ENCODE assay signal across 1 mouse cellular context in the genomic region with DNA sequence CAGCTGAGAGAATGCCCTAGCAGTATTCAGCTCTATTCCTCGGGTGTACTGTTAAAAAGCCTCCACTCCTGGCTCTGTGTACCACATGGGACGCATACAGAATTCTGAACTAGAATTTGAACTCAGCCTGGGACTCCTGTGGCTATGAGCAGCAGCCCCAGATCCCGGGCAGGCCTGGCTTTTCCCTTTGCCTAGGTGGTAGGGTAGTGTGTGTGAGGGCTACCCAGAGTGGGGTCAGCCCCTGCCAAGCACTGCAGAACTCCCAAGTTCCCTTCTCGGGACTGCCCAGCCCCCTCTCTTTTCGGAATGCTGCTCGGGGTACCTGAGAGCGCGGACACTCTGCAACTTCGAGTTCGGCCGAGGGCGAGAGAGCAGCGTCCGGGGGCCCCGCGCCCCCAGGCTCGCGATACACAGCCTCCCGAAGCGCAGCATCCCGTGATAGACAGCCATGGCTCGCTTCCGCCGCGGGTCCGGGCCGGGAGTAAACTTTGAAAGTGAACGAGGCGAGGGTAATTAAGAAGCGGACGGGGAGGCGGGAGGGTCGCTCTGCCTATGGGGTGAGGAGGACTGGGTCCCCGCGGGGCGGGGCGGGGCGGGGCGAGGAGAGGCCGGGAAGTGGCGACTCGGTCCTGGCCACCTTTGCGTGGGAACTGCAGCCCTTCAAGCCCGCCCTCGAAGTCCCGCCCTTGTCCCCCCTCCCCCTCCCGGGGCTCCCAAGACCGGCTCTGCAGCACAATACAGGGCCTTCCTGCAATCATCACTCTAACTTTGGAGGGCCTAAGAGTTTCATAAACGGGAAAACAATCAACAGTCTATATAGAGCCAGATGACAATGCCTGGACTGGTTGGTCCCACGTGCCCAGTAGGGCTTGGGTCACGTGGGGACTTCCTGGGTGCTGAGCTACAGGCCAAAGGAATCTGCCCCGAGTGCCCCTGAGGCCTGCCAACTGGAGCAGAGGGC.
TF ChIP-seq lines count a peak whose summit lies in the region.

Acsf2 (minus strand) TSS at position 551 of the 961 bp plus-strand sequence.

TF ChIP-seq in CH12.LX, 34 proteins besides CTCF, POLR2A, EP300 and RAD21 (continued from another document):
- no peak; the same call in 1 of the 2 replicates for TF ChIP-seq MEF2A (IDR thresholded peaks at IDR 0.05; ENCODE audit: borderline replicate concordance, low read depth, low read length)
- peak; percentile 86 for TF ChIP-seq USF2 (conservative IDR thresholded peaks at IDR 0.05; ENCODE audit: low read depth, low read length)
- peak; percentile 86 for TF ChIP-seq CHD2 (IDR thresholded peaks at IDR 0.05; ENCODE audit: low read length)
- TF ChIP-seq RCOR1 (conservative IDR thresholded peaks at IDR 0.05; ENCODE audit: low read depth, low read length), result peak; percentile 81
- no peak for TF ChIP-seq MAFK (IDR thresholded peaks at IDR 0.05; ENCODE audit: insufficient replicate concordance, low read length)
- no peak for TF ChIP-seq ZKSCAN1 (IDR thresholded peaks at IDR 0.05; ENCODE audit: borderline replicate concordance, low read depth, low read length)
- no peak for TF ChIP-seq KAT2A (IDR thresholded peaks at IDR 0.05; ENCODE audit: insufficient replicate concordance, low read length)
- peak; percentile 95 for TF ChIP-seq BHLHE40 (IDR thresholded peaks at IDR 0.05; ENCODE audit: low read depth, low read length)
- 0 out of 2 replicates have a peak, but pooled peaks have one; percentile 27 for TF ChIP-seq TBP (conservative IDR thresholded peaks at IDR 0.05; ENCODE audit: low read depth, low read length)
- peak; percentile 95 for TF ChIP-seq MAX (IDR thresholded peaks at IDR 0.05; ENCODE audit: low read length)
- TF ChIP-seq USF1 (IDR thresholded peaks at IDR 0.05; ENCODE audit: low read depth, low read length), result peak; percentile 88
- no peak; the same call in none of the 2 replicates for TF ChIP-seq ZMIZ1 (IDR thresholded peaks at IDR 0.05; ENCODE audit: low read depth, low read length)
- peak; percentile 73; the same call in 1 of the 2 replicates for TF ChIP-seq E2F4 (IDR thresholded peaks at IDR 0.05; ENCODE audit: insufficient replicate concordance, low read depth, low read length)
- no peak for TF ChIP-seq POLR2AphosphoS2 (IDR thresholded peaks at IDR 0.05; ENCODE audit: low read depth, low read length)
- TF ChIP-seq TCF12 (IDR thresholded peaks at IDR 0.05; ENCODE audit: low read depth, low read length), result peak; percentile 60; the same call in 1 of the 2 replicates
- TF ChIP-seq MXI1 (IDR thresholded peaks at IDR 0.05; ENCODE audit: low read depth, low read length), result peak; percentile 78
- TF ChIP-seq CHD1 (IDR thresholded peaks at IDR 0.05; ENCODE audit: low read depth, low read length), result no peak
- peak; percentile 48; the same call in 1 of the 2 replicates for TF ChIP-seq ETS1 (conservative IDR thresholded peaks at IDR 0.05; ENCODE audit: low read depth, low read length)
- no peak for TF ChIP-seq ZC3H11A (IDR thresholded peaks at IDR 0.05; ENCODE audit: low read depth, low read length)
- TF ChIP-seq IRF4 (IDR thresholded peaks at IDR 0.05; ENCODE audit: low read depth, low read length), result peak; percentile 39; the same call in 1 of the 2 replicates
- no peak for TF ChIP-seq ZNF384 (IDR thresholded peaks at IDR 0.05; ENCODE audit: low read depth, low read length)
- TF ChIP-seq JUN (IDR thresholded peaks at IDR 0.05; ENCODE audit: insufficient read depth, low read depth, low read length), result no peak
- peak; percentile 36; the same call in 1 of the 2 replicates for TF ChIP-seq NELFE (IDR thresholded peaks at IDR 0.05; ENCODE audit: low read depth, low read length)
- TF ChIP-seq ELF1 (IDR thresholded peaks at IDR 0.05; ENCODE audit: low read depth, low read length), result peak; percentile 66
- peak; percentile 75 for TF ChIP-seq MAZ (IDR thresholded peaks at IDR 0.05; ENCODE audit: low read depth, low read length)
- no peak for TF ChIP-seq GABPA (IDR thresholded peaks at IDR 0.05; ENCODE audit: insufficient replicate concordance, low read depth, low read length)
- no peak for TF ChIP-seq SMC3 (IDR thresholded peaks at IDR 0.05; ENCODE audit: low read depth, low read length)
- no peak for TF ChIP-seq PAX5 (IDR thresholded peaks at IDR 0.05; ENCODE audit: low read length)
- 0 out of 2 replicates have a peak, but pooled peaks have one; percentile 42 for TF ChIP-seq UBTF (IDR thresholded peaks at IDR 0.05; ENCODE audit: low read depth, low read length)
